Mouse (Mus musculus) kidney, adult 2 months (tissue): Measurements from ENCODE around the gene Lyz1.

Experiments
- CTCF ChIP-seq: fragments of 200-500 bp; conservative IDR thresholded peaks from 2 replicates; pipeline ENCODE4 v1.5.1; 2011; ENCODE audit warnings: low read depth, mild to moderate bottlenecking, control low read depth, low read length, moderate library complexity, mixed read lengths; ENCODE audit not compliant: insufficient read depth, insufficient read length
- POLR2A ChIP-seq: fragments of 200-500 bp; IDR thresholded peaks from one replicate; pipeline ENCODE4 v1.6.1; 2011; ENCODE audit warnings: low read depth, low read length, control low read depth

GRCm38 (mm10) chr10:117287226-117287850, 5.3 kb downstream of the Lyz1 start:
- TF ChIP-seq CTCF: no peak
- TF ChIP-seq POLR2A: no peak
